Mouse (Mus musculus): ENCODE data around the gene Cbarp. TPM values are rescaled to one million over a fixed set of nuclear protein-coding genes. Genes with fewer than 3 reads are reported as not detected.

Gene Cbarp
- polyA plus RNA-seq, 1 experiment from 2014 or later, result 5.0 TPM

DNA sequence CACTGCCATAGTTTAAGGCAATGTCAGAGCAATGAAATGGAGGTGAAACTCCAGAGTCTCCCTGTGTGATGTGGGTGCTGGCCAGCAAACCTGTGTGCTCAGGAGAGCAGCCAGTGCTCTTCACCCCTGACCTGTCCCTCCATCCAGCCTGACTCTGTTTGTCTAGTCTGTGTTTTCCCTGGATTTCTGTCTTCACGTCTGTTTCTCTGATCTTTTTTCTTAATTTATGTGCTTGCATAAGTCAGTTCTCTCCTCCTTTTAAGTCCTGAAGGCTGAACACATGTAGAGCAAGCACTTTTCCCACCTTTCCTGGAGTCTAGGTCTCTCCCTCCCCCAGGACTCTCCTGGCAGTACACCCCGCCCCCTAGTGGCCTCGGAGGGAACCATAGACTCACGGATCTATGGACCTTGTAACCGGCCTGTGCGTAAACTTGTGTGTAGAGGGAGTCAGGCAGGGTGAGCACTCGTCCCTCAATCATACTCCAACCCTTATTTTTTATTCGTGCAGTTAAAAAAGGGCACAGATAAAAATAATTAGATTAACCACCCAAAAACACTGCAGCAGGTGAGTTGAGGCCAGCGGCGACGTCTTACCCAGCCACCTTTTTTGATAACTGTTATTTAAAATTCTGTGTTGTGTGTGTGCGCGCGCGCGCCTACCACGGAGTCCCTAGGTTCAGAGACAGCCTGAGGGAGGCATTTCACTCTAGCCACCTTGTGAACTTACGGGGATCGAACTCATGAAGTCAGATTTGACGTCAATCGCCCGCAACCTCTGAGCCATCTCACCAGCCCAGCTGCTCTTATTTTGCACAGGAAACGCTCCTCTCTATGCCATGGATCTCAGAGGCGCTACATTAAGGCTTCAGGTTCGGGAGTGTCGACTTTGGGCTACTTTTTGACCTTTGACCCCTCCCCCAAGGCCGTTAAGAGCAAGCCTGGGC, 26.0 kb downstream of the Cbarp start:
- peak; percentile 59 for ATAC-seq (ENCODE audit: borderline replicate concordance, extremely low read depth, low FRiP score, low TSS enrichment)
- H3K9ac ChIP-seq, result peak overlapping the region; percentile 45
- H3K27me3 ChIP-seq, result no peaks in the 10 kb centered on the region

GRCm38 (mm10) chr10:80107678-80108077, 33.0 kb downstream of the Cbarp start:
- no peak overlapping the region for H3K4me2 ChIP-seq
- H3K27me3 ChIP-seq, result no peaks in the 10 kb centered on the region
- H3K4me1 ChIP-seq, result peaks cover 12% of the 10 kb centered on the region
- no peak overlapping the region for H3K27ac ChIP-seq
- no peaks in the 10 kb centered on the region for H3K36me3 ChIP-seq
- ATAC-seq (ENCODE audit: borderline replicate concordance, extremely low read depth, low FRiP score, low TSS enrichment), result no peak
- no peak overlapping the region for H3K4me3 ChIP-seq
- WGBS, result 51% methylated on average over 6 of the region's 6 CpGs
- H3K9me3 ChIP-seq, result no peaks in the 10 kb centered on the region
- H3K9ac ChIP-seq, result no peak overlapping the region

More for the DNA sequence above, 26.0 kb downstream of the Cbarp start:
- WGBS, result 3% methylated on average over 27 of the region's 27 CpGs
- H3K4me2 ChIP-seq, result peak overlapping the region; percentile 71
- H3K4me1 ChIP-seq, result peaks cover 36% of the 10 kb centered on the region
- peak overlapping the region; percentile 89 for H3K4me3 ChIP-seq
- no peaks in the 10 kb centered on the region for H3K36me3 ChIP-seq
- peak overlapping the region; percentile 86 for H3K27ac ChIP-seq
- H3K9me3 ChIP-seq, result no peaks in the 10 kb centered on the region

GRCm38 (mm10) chr10:80105926-80106325, 34.7 kb downstream of the Cbarp start:
- Histone ChIP-seq H3K9me3 (no peaks in the 10 kb centered on the region), H3K27me3 (no peaks in the 10 kb centered on the region), H3K27ac (peak overlapping the region; percentile 23; the same call in 1 of the 2 replicates), H3K4me3 (no peak overlapping the region), H3K4me1 (peaks cover 24% of the 10 kb centered on the region), H3K9ac (no peak overlapping the region), H3K4me2 (no peak overlapping the region; the same call in 1 of the 2 replicates), H3K36me3 (no peaks in the 10 kb centered on the region)
- ATAC-seq (ENCODE audit: borderline replicate concordance, extremely low read depth, low FRiP score, low TSS enrichment), result no peak
- WGBS, result 56% methylated on average over 5 of the region's 5 CpGs

GRCm38 (mm10) chr10:80105460-80105859, 35.2 kb downstream of the Cbarp start, which contains the start of gene Sbno2:
Gene Sbno2 (minus strand): TSS chr10:80105571.
- H3K4me1 ChIP-seq, result peaks cover 26% of the 10 kb centered on the region
- peak within 1 kb of the TSS; percentile 23; the same call in 1 of the 2 replicates for H3K27ac ChIP-seq
- no peaks in the 10 kb centered on the region for H3K36me3 ChIP-seq
- H3K9ac ChIP-seq, result no peak within 1 kb of the TSS
- no peaks in the 10 kb centered on the region for H3K9me3 ChIP-seq
- no peak for ATAC-seq (ENCODE audit: borderline replicate concordance, extremely low read depth, low FRiP score, low TSS enrichment)
- no peak within 1 kb of the TSS; the same call in 1 of the 2 replicates for H3K4me2 ChIP-seq
- H3K4me3 ChIP-seq, result no peak within 1 kb of the TSS
- 67% methylated on average over 5 of the region's 5 CpGs for WGBS
- no peaks in the 10 kb centered on the region for H3K27me3 ChIP-seq

DNA sequence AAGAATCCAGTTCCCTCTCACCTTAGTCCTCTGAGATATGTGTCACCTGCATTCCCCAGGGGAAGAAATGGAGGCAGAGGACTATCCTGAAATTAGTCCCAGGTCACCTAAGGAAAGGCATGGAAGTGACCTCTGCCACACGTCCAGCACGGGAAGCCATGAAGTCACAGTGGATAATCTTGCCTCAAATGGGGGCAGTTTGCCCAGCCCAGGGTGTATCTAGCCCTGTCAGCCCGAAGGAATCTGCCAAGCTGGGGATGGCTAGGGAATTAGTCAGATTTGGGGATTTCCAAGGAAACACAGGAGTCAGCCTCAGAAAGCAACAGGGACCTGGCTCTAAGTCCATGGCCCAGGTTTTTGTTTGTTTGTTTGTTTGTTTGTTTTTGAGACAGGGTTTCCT, 36.5 kb downstream of the Cbarp start:
- Histone ChIP-seq H3K27ac (no peak overlapping the region), H3K4me2 (no peak overlapping the region), H3K4me1 (peaks cover 26% of the 10 kb centered on the region), H3K4me3 (no peak overlapping the region), H3K36me3 (no peaks in the 10 kb centered on the region), H3K27me3 (no peaks in the 10 kb centered on the region), H3K9me3 (no peaks in the 10 kb centered on the region), H3K9ac (no peak overlapping the region)
- WGBS, result 84% methylated on average over 3 of the region's 3 CpGs
- no peak for ATAC-seq (ENCODE audit: borderline replicate concordance, extremely low read depth, low FRiP score, low TSS enrichment)

DNA sequence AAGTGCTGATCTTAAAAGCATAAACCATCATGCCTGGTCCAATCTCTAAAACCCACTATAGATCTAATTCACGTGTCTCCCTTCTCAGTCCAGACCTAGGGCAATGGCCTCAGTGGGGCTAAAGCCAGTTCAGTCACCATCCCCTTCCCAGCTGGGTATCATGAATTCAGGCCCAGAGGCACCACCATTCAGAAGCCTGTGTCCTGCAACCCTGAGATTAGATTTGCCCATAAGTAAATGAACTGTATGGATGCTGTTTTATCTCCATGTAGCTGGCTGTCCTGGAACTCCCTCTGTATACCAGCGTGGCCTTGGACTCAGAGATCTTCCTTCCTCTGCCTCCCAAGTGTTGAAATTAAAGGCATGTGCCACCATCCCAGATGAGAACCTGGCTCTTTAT, 37.6 kb downstream of the Cbarp start:
- WGBS, result 77% methylated on average over 2 of the region's 2 CpGs
- Histone ChIP-seq H3K36me3 (no peaks in the 10 kb centered on the region), H3K4me2 (peak overlapping the region; percentile 84; the same call in 1 of the 2 replicates), H3K27me3 (no peaks in the 10 kb centered on the region), H3K4me1 (peaks cover 35% of the 10 kb centered on the region), H3K27ac (0 out of 2 replicates have a peak overlapping the region, but pooled peaks have one; percentile 79), H3K9ac (no peak overlapping the region), H3K4me3 (no peak overlapping the region), H3K9me3 (no peaks in the 10 kb centered on the region)
- ATAC-seq (ENCODE audit: borderline replicate concordance, extremely low read depth, low FRiP score, low TSS enrichment), result no peak

- Histone ChIP-seq H3K36me3 (no peaks in the 10 kb centered on the region), H3K27ac (peak overlapping the region; percentile 79), H3K9ac (peak overlapping the region; percentile 97), H3K4me1 (peaks cover 41% of the 10 kb centered on the region), H3K27me3 (no peaks in the 10 kb centered on the region), H3K4me2 (peak overlapping the region; percentile 84), H3K4me3 (peak overlapping the region; percentile 98), H3K9me3 (no peaks in the 10 kb centered on the region)
- 1% methylated on average over 59 of the region's 59 CpGs for WGBS
- peak; percentile 86; the same call in 1 of the 2 replicates for ATAC-seq (ENCODE audit: borderline replicate concordance, extremely low read depth, low FRiP score, low TSS enrichment)
Observed at GRCm38 (mm10) chr10:80102216-80102915, 38.3 kb downstream of the Cbarp start.

- no peak overlapping the region for H3K27ac ChIP-seq
- WGBS, result 38% methylated on average over 11 of the region's 11 CpGs
- no peaks in the 10 kb centered on the region for H3K9me3 ChIP-seq
- peak overlapping the region; percentile 84 for H3K4me2 ChIP-seq
- H3K4me1 ChIP-seq, result peaks cover 51% of the 10 kb centered on the region
- no peak for ATAC-seq (ENCODE audit: borderline replicate concordance, extremely low read depth, low FRiP score, low TSS enrichment)
- no peaks in the 10 kb centered on the region for H3K36me3 ChIP-seq
- H3K9ac ChIP-seq, result no peak overlapping the region
- no peaks in the 10 kb centered on the region for H3K27me3 ChIP-seq
- H3K4me3 ChIP-seq, result peak overlapping the region; percentile 98; the same call in 1 of the 2 replicates
Observed at GRCm38 (mm10) chr10:80100982-80101381, 39.7 kb downstream of the Cbarp start.

GRCm38 (mm10) chr10:80098630-80099029, 42.0 kb downstream of the Cbarp start:
- Histone ChIP-seq H3K36me3 (no peaks in the 10 kb centered on the region), H3K4me2 (no peak overlapping the region), H3K4me1 (peaks cover 56% of the 10 kb centered on the region), H3K9me3 (no peaks in the 10 kb centered on the region), H3K4me3 (no peak overlapping the region), H3K9ac (no peak overlapping the region), H3K27me3 (no peaks in the 10 kb centered on the region), H3K27ac (peak overlapping the region; percentile 91)
- 71% methylated on average over 5 of the region's 5 CpGs for WGBS
- no peak for ATAC-seq (ENCODE audit: borderline replicate concordance, extremely low read depth, low FRiP score, low TSS enrichment)

GRCm38 (mm10) chr10:80097275-80097674, 43.4 kb downstream of the Cbarp start:
- Histone ChIP-seq H3K4me3 (no peak overlapping the region), H3K27me3 (no peaks in the 10 kb centered on the region), H3K27ac (peak overlapping the region; percentile 91), H3K9ac (no peak overlapping the region), H3K36me3 (no peaks in the 10 kb centered on the region), H3K4me1 (peaks cover 65% of the 10 kb centered on the region), H3K9me3 (no peaks in the 10 kb centered on the region), H3K4me2 (peak overlapping the region; percentile 33)
- peak; percentile 42 for ATAC-seq (ENCODE audit: borderline replicate concordance, extremely low read depth, low FRiP score, low TSS enrichment)
- WGBS, result 14% methylated on average over 5 of the region's 7 CpGs

GRCm38 (mm10) chr10:80095547-80095946, 45.1 kb downstream of the Cbarp start:
- peak overlapping the region; percentile 50 for H3K27ac ChIP-seq

More at GRCm38 (mm10) chr10:80095547-80095946, 45.1 kb downstream of the Cbarp start:
- peaks cover 56% of the 10 kb centered on the region for H3K4me1 ChIP-seq
- no peak for ATAC-seq (ENCODE audit: borderline replicate concordance, extremely low read depth, low FRiP score, low TSS enrichment)
- H3K27me3 ChIP-seq, result no peaks in the 10 kb centered on the region
- no peaks in the 10 kb centered on the region for H3K36me3 ChIP-seq
- H3K9me3 ChIP-seq, result no peaks in the 10 kb centered on the region
- no peak overlapping the region for H3K4me3 ChIP-seq
- H3K9ac ChIP-seq, result no peak overlapping the region
- no peak overlapping the region for H3K4me2 ChIP-seq
- 77% methylated on average over 5 of the region's 5 CpGs for WGBS

Measured in lung, embryonic 15.5 days (tissue).